Mouse (Mus musculus) stomach, embryonic 14.5 days (tissue): ENCODE measurements at regions not wholly inside any gene's neighbourhood (a gene's known extent, or its start where the extent isn't known, plus 50 kb on each side); places are given as distances from the start of the nearest gene placed in this dataset.

Source experiments
- ATAC-seq: fragments of 200-750 bp; cut with Nextera tagmentation; 2 replicates; pipeline ENCODE4 v1.8.0; 2017; ENCODE audit warnings: low read depth, moderate TSS enrichment; ENCODE audit not compliant: insufficient number of reproducible peaks, insufficient read depth, low FRiP score
- H3K27ac ChIP-seq: fragments of 300-500 bp; sonication (generic); 2 replicates; pipeline ENCODE4 v1.5.1; 2014; ENCODE audit warnings: mild to moderate bottlenecking, low read length, moderate library complexity, mixed read lengths
- H3K27me3 ChIP-seq: fragments of 300-500 bp; sonication (generic); 2 replicates; pipeline ENCODE4 v1.6.1; 2014; ENCODE audit warnings: low read length, control low read depth, mixed read lengths; ENCODE audit not compliant: control insufficient read depth, insufficient read depth
- H3K36me3 ChIP-seq: fragments of 300-500 bp; sonication (generic); 2 replicates; pipeline ENCODE4 v1.6.1; 2014; ENCODE audit warnings: mild to moderate bottlenecking, control low read depth, low read length, moderate library complexity, mixed read lengths; ENCODE audit not compliant: control insufficient read depth, insufficient read depth
- H3K4me1 ChIP-seq: fragments of 300-500 bp; sonication (generic); 2 replicates; pipeline ENCODE4 v1.6.1; 2014; ENCODE audit warnings: low read length, control low read depth, mixed read lengths; ENCODE audit not compliant: control insufficient read depth, insufficient read depth
- H3K4me2 ChIP-seq: fragments of 300-500 bp; sonication (generic); replicated peaks from 2 replicates; pipeline ENCODE4 v1.6.1; 2014; ENCODE audit warnings: low read depth, low read length, control low read depth
- H3K4me3 ChIP-seq: fragments of 300-500 bp; sonication (generic); 2 replicates; pipeline ENCODE4 v1.5.1; 2014; ENCODE audit warnings: low read depth, low read length, control low read depth
- H3K9ac ChIP-seq: fragments of 300-500 bp; sonication (generic); replicated peaks from 2 replicates; pipeline ENCODE4 v1.6.1; 2014; ENCODE audit warnings: low read depth, mild to moderate bottlenecking, control low read depth, low read length, moderate library complexity, mixed read lengths
- H3K9me3 ChIP-seq: fragments of 300-500 bp; sonication (generic); 2 replicates; pipeline ENCODE4 v1.6.1; 2016; ENCODE audit warnings: low read depth, low read length, control low read depth; ENCODE audit not compliant: control insufficient read depth
- WGBS: fragments of 180-500 bp; shearing (Covaris S2); extraction: QIAGEN DNeasy Blood & Tissue Kit; methylation state at CpG from one replicate; pipeline ENCODE4 v1.1.7; 2014; 5-methylcytosine and 5-hydroxymethylcytosine counted together

DNA sequence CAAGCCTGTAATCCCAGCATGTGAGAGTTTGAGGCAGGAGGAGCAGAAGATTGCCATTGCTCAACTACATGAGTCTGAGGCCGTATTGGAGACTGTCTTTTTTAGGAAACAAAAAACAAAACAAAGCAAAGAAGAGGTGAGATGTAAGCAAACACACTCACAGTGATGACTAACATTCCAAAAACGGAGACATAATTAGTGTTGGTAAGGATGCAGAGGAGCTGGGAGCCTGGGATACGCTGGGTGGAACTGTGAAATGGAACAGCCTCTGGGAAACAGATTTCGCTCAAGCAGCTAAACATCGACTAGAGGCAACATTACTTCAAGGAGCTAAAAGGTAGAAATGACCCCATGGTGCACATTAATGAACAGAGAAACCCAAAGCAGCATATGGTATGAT lies 68.3 kb upstream of the Lrig1 start:
- Histone ChIP-seq H3K4me1 (peaks cover 14% of the 10 kb centered on the region), H3K27me3 (no peaks in the 10 kb centered on the region), H3K27ac (no peak overlapping the region), H3K4me3 (no peak overlapping the region), H3K9me3 (no peaks in the 10 kb centered on the region), H3K36me3 (no peaks in the 10 kb centered on the region), H3K4me2 (no peak overlapping the region), H3K9ac (no peak overlapping the region)
- 86% methylated on average over 5 of the region's 5 CpGs for WGBS
- no peak for ATAC-seq

DNA sequence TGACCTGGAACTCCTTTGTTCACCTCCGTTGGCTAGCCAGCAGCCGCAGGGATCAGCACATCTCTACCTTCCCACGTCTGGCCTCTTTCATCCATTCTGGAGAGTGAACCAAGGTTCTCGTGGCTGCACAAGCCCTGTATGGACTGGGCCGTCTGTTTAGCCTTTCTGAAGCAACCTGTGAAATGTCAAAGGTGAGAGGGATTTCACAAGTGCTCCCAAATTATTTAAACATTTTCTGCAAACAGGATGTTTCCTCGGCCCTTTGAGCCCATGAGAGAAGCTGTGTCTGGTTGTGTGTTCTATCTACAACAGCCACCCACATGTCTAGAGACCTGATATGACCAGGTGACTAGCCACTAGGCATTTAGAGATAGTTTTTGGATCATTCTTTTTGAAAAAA lies 65.8 kb upstream of the Lrig1 start:
- H3K4me1 ChIP-seq, result 0 out of 2 replicates have a peak, but pooled peaks cover 9% of the 10 kb centered on the region
- H3K27me3 ChIP-seq, result no peaks in the 10 kb centered on the region
- no peak overlapping the region for H3K4me2 ChIP-seq
- no peaks in the 10 kb centered on the region for H3K36me3 ChIP-seq
- no peak for ATAC-seq
- no peak overlapping the region for H3K27ac ChIP-seq
- WGBS, result 71% methylated on average over 6 of the region's 6 CpGs
- no peak overlapping the region for H3K9ac ChIP-seq
- H3K4me3 ChIP-seq, result no peak overlapping the region
- H3K9me3 ChIP-seq, result no peaks in the 10 kb centered on the region

DNA sequence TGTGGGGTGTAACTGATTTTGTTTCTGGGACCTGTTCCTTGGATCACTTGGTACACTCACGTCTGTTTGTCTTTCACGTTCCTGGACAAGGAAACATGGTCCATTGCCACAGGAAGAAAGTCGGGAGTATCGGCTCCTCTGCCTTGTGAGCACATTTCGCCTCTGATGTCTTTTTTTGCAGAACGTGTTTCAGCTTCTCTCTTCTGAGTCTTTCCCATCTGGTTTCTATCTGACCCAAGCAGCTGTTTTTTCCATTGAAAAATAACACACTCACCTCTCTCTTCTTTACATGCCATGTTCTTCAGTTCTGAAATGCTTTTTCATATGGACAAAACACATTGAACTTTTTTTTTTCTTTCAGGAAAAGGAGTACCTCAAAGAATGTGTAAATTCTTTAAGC lies 61.4 kb upstream of the Lrig1 start:
- Histone ChIP-seq H3K4me2 (no peak overlapping the region), H3K4me1 (0 out of 2 replicates have a peak, but pooled peaks cover 9% of the 10 kb centered on the region), H3K9me3 (no peaks in the 10 kb centered on the region), H3K4me3 (no peak overlapping the region), H3K36me3 (no peaks in the 10 kb centered on the region), H3K9ac (no peak overlapping the region), H3K27me3 (no peaks in the 10 kb centered on the region), H3K27ac (peak overlapping the region; percentile 84; the same call in 1 of the 2 replicates)
- ATAC-seq, result no peak
- 40% methylated on average over 6 of the region's 6 CpGs for WGBS

DNA sequence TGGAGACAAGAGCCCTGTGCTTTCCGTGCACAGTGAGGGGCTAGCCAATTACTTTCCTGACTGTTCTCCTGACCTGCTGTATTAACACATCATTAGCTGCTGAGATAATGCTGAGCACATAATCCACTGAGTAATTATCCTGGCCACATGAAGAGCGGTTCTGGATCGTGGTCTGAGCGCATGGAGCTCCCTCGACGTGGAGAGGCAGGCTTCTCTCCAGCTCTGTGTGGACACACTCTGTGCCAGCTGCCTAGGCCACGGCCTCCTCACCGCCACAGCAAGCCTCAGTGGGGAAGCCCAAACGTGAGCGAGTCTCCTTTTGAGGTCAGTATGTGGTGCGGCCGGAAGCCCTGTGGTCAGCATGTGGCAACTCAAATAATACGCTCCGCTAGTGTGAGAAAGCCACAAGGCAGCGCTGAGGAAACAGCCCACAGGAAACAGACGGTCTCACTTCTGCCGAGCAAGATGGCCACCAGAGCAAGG lies 60.7 kb upstream of the Lrig1 start:
- no peak for ATAC-seq

DNA sequence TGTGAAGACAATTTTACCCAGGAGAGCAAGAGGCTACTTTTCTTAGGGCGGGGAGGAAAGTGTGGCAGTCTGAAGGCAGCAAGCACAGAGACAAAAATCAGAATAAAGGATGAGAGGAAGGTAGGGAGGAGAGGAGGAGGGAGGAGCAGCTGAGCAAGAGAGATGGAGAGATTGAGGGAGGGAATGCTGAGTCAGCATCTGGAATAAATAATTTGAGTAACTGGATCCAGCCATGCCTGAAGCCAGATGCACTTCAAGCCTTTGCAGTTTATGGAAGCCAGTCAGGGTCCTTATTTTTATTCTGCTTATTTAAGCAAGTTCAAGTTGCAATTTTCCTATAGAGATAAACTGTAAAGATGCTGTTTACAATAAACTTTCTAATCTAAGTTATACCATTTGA lies 59.7 kb upstream of the Lrig1 start:
- Histone ChIP-seq H3K4me1 (0 out of 2 replicates have a peak, but pooled peaks cover 9% of the 10 kb centered on the region), H3K27me3 (no peaks in the 10 kb centered on the region), H3K4me3 (no peak overlapping the region), H3K9me3 (no peaks in the 10 kb centered on the region), H3K4me2 (no peak overlapping the region), H3K36me3 (no peaks in the 10 kb centered on the region), H3K27ac (no peak overlapping the region), H3K9ac (no peak overlapping the region)
- 95% methylated on average over 1 of the region's 1 CpGs for WGBS
- ATAC-seq, result no peak

More for the DNA sequence above, 60.7 kb upstream of the Lrig1 start:
- WGBS, result 80% methylated on average over 17 of the region's 17 CpGs
- 0 out of 2 replicates have a peak, but pooled peaks cover 9% of the 10 kb centered on the region for H3K4me1 ChIP-seq
- no peaks in the 10 kb centered on the region for H3K36me3 ChIP-seq
- no peaks in the 10 kb centered on the region for H3K9me3 ChIP-seq
- H3K27me3 ChIP-seq, result no peaks in the 10 kb centered on the region
- no peak overlapping the region for H3K9ac ChIP-seq
- no peak overlapping the region for H3K4me3 ChIP-seq
- H3K27ac ChIP-seq, result peak overlapping the region; percentile 84; the same call in 1 of the 2 replicates
- no peak overlapping the region for H3K4me2 ChIP-seq

DNA sequence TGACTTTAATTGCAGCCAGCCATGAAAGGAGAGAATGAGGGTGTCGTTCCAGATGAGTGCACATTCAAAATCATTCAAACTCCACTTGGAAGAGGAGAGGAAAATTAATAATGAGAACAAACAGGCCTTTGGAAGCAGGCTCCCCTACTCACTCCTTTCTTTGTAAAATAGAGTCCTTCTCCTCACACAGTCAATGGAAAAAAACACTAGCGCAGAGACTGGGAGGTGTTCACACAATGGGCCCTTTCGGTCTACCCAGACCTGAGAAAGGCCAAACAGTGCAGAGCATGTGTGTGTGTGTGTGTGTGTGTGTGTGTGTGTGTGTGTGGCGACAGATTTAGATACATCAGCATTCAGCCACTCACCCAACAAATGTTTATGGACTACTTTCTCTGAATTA lies 56.0 kb upstream of the Lrig1 start:
- H3K27ac ChIP-seq, result peak overlapping the region; percentile 74; the same call in 1 of the 2 replicates
- 63% methylated on average over 4 of the region's 4 CpGs for WGBS

DNA sequence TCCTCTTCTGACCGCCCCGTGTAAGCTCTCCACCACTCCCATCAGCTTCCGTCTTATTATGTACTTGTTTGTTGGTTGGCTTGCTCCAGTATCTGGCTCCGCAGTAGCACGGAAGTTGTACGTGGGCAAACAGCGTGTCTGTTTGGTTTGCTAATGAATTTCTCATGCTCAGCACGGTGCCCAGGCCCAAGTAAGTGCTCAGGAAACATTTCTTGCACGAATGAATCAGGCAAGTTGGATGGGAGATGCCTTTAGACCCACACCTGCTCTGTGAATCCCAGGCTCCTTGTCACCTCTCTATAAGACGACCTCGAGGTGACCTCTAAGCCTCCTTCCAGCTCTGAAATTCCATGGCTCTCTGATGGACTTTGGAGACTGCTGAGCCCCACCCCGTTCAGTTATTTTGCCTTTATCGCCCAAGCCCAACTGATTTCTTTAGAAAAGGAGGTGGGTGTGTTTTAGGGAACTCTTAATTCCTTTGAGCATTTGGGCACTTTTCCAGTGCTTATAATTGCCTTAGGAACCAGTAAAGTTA lies 55.4 kb upstream of the Lrig1 start:
- Histone ChIP-seq H3K27me3 (no peaks in the 10 kb centered on the region), H3K9me3 (no peaks in the 10 kb centered on the region), H3K4me2 (no peak overlapping the region), H3K4me3 (no peak overlapping the region), H3K27ac (peak overlapping the region; percentile 74; the same call in 1 of the 2 replicates), H3K4me1 (no peaks in the 10 kb centered on the region), H3K9ac (no peak overlapping the region), H3K36me3 (no peaks in the 10 kb centered on the region)
- peak; percentile 48 for ATAC-seq
- 57% methylated on average over 13 of the region's 13 CpGs for WGBS

More for the DNA sequence above, 56.0 kb upstream of the Lrig1 start:
- Histone ChIP-seq H3K4me2 (no peak overlapping the region), H3K36me3 (no peaks in the 10 kb centered on the region), H3K4me3 (no peak overlapping the region), H3K9me3 (no peaks in the 10 kb centered on the region), H3K27me3 (no peaks in the 10 kb centered on the region), H3K9ac (no peak overlapping the region), H3K4me1 (0 out of 2 replicates have a peak, but pooled peaks cover 1% of the 10 kb centered on the region)
- ATAC-seq, result peak; percentile 53; the same call in 1 of the 2 replicates

DNA sequence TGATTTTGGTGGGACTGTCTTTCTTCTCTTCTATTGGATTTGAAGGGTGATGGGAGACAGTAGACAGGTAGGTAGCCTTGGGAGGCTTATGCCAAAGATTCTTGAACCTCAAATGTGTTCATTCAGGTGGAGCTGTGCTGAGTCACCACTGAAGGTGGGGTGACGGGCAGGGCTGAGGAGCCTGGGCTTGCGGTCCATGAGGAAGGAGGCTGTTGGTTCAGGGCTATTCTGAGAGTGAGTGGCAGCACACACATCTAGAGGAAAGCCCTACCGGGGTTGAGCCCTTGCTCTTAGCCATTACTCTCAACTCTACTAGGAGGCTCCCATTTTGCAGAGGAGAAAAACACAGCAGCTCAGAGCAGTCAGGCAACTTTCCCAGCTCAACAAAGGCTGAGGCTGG lies 54.6 kb upstream of the Lrig1 start:
- peak overlapping the region; percentile 74; the same call in 1 of the 2 replicates for H3K27ac ChIP-seq
- H3K9me3 ChIP-seq, result no peaks in the 10 kb centered on the region
- no peak overlapping the region for H3K9ac ChIP-seq
- H3K4me1 ChIP-seq, result no peaks in the 10 kb centered on the region
- no peak overlapping the region for H3K4me3 ChIP-seq
- no peaks in the 10 kb centered on the region for H3K36me3 ChIP-seq
- ATAC-seq, result no peak
- no peak overlapping the region for H3K4me2 ChIP-seq
- no peaks in the 10 kb centered on the region for H3K27me3 ChIP-seq
- WGBS, result 81% methylated on average over 3 of the region's 3 CpGs

DNA sequence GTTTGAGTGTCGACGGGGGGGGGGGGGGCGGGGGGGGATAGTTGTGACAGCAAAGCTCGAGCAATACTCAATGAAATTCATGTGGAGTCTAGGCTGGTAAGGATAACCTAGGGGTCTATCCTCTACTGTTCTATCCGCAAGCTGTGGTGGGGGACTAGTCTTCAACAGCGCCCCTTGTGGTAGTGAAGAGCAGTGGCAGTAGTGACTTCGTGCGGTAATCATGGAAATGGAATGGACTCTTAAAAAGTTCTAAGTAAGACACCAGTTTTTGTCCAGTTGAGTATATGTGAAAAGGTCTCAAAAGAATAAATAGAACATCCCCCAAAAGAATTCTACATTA lies 51.1 kb upstream of the Lrig1 start:
- 31% methylated on average over 8 of the region's 8 CpGs for WGBS
- Histone ChIP-seq H3K27ac (no peak overlapping the region), H3K4me3 (no peak overlapping the region), H3K36me3 (no peaks in the 10 kb centered on the region), H3K27me3 (no peaks in the 10 kb centered on the region), H3K9ac (no peak overlapping the region), H3K9me3 (no peaks in the 10 kb centered on the region), H3K4me2 (no peak overlapping the region), H3K4me1 (no peaks in the 10 kb centered on the region)
- ATAC-seq, result no peak
